Mouse (Mus musculus) neural tube, embryonic 10.5 days (tissue): Measurements from ENCODE around the gene Ikzf3.

Source experiments
- DNase-seq: peaks from one replicate; pipeline ENCODE4 v3.0.0-alpha.2; 2017; ENCODE audit warnings: low spot score; ENCODE audit errors: extremely low spot score

Gene Ikzf3

GRCm38 (mm10) chr11:98449419-98449818 is 96.4 kb downstream of the Ikzf3 start:
- DNase-seq = no peak

- DNase-seq = no peak
Measured at GRCm38 (mm10) chr11:98448191-98448790, 97.5 kb downstream of the Ikzf3 start.

GRCm38 (mm10) chr11:98447475-98447834 is 98.4 kb downstream of the Ikzf3 start:
- DNase-seq = no peak

- peak; percentile 38 for DNase-seq
Measured at GRCm38 (mm10) chr11:98446562-98447474, 99.0 kb downstream of the Ikzf3 start.

- no peak for DNase-seq
Measured at GRCm38 (mm10) chr11:98446213-98446561, 99.6 kb downstream of the Ikzf3 start, which contains the start of gene Grb7. Gene Grb7, plus strand, starts transcription at chr11:98446394.

- no peak for DNase-seq
Measured at GRCm38 (mm10) chr11:98445679-98446078, 100.2 kb downstream of the Ikzf3 start.

- DNase-seq = no peak
Measured at GRCm38 (mm10) chr11:98445238-98445637, 100.6 kb downstream of the Ikzf3 start.

GRCm38 (mm10) chr11:98443688-98444087 is 102.1 kb downstream of the Ikzf3 start:
- DNase-seq = no peak

- DNase-seq = peak; percentile 99
Measured at GRCm38 (mm10) chr11:98438331-98439158, 107.3 kb downstream of the Ikzf3 start, which contains the start of gene Mien1. Gene Mien1, minus strand, starts transcription at chr11:98438991.

- DNase-seq = no peak
Measured at GRCm38 (mm10) chr11:98437441-98437840, 108.4 kb downstream of the Ikzf3 start.

- DNase-seq = no peak
Measured at GRCm38 (mm10) chr11:98435723-98436122, 110.1 kb downstream of the Ikzf3 start.

- no peak for DNase-seq
Measured at GRCm38 (mm10) chr11:98431743-98432502, 113.9 kb downstream of the Ikzf3 start.

- DNase-seq = no peak
Measured at GRCm38 (mm10) chr11:98428436-98428835, 117.4 kb downstream of the Ikzf3 start.

- DNase-seq = no peak
Measured at GRCm38 (mm10) chr11:98426592-98426991, 119.2 kb downstream of the Ikzf3 start.

GRCm38 (mm10) chr11:98418939-98419547 is 126.8 kb downstream of the Ikzf3 start:
- DNase-seq = no peak

GRCm38 (mm10) chr11:98418273-98418672 is 127.6 kb downstream of the Ikzf3 start:
- no peak for DNase-seq

- DNase-seq = no peak
Measured at GRCm38 (mm10) chr11:98417074-98417473, 128.8 kb downstream of the Ikzf3 start.
